Mouse (Mus musculus): ENCODE data around the gene Nbea. TPM values are rescaled to one million over a fixed set of nuclear protein-coding genes. Genes with fewer than 3 reads are reported as not detected.

Nbea gene
- polyA plus RNA-seq, 1 experiment from 2014 or later: 8.9 TPM

DNA sequence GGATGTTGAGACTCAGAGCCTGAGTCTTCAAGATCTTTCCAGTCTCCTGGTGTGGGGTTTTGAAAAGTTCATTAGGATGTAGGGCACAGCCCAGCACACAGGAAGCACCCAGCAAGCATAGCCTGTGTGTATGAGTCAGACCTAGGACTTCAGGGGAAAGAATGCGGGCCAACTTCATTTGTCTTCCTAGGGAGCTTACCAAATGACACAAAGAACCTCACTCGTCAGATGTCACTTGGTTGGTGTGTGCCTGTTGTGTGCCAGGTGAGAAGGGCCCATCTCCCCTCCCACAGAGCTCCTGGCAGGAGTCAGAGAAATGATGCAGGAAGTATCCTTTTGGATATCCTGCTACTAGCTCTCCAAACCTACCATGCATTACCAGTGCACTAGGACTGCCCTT, 593.2 kb downstream of the Nbea start:
- no peaks in the 10 kb centered on the region for H3K27me3 ChIP-seq (replicated peaks)
- no peaks in the 10 kb centered on the region for H3K36me3 ChIP-seq
- no peaks in the 10 kb centered on the region for H3K9me3 ChIP-seq
- no peak overlapping the region for H3K4me2 ChIP-seq
- H3K9ac ChIP-seq: no peak overlapping the region
- H3K4me3 ChIP-seq (replicated peaks): no peak overlapping the region
- WGBS: 54% methylated on average over 2 of the region's 2 CpGs
- peaks cover 6% of the 10 kb centered on the region for H3K4me1 ChIP-seq
- no peak for ATAC-seq (ENCODE audit: insufficient read depth, low FRiP score, low read depth)
- no peak overlapping the region; the same call in 1 of the 2 replicates for H3K27ac ChIP-seq

DNA sequence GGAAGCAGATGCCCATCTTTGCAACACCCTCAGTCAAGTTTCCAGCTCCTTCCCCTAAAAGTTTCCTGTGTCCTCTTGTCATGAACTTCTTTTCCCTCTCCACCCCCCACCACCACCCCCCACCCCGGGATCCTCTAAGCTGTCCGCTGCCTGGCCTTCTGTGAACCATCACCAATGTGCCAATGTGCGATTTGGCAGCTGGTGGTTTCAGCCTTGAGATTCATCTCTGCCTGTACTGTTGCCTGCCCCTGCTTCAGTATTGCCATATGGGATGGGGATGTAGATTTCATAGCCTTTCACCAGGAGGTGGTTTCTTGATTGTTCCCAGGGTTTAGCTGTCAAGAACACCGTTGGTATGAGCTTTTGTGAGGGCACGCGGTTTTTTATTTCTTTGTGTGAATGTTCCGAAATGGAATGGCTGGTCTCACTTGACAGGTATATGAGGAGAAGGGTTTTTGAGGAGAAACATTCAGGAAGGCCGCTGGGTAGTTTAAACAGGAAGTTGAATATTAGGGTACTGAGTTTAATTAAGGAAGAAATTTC, 594.0 kb downstream of the Nbea start:
- Histone ChIP-seq H3K36me3 (no peaks in the 10 kb centered on the region), H3K4me2 (no peak overlapping the region), H3K9ac (no peak overlapping the region), H3K9me3 (no peaks in the 10 kb centered on the region), H3K4me3 (replicated peaks) (no peak overlapping the region), H3K27ac (no peak overlapping the region), H3K4me1 (peaks cover 6% of the 10 kb centered on the region), H3K27me3 (replicated peaks) (no peaks in the 10 kb centered on the region)
- ATAC-seq (ENCODE audit: insufficient read depth, low FRiP score, low read depth): no peak
- 57% methylated on average over 8 of the region's 8 CpGs for WGBS

DNA sequence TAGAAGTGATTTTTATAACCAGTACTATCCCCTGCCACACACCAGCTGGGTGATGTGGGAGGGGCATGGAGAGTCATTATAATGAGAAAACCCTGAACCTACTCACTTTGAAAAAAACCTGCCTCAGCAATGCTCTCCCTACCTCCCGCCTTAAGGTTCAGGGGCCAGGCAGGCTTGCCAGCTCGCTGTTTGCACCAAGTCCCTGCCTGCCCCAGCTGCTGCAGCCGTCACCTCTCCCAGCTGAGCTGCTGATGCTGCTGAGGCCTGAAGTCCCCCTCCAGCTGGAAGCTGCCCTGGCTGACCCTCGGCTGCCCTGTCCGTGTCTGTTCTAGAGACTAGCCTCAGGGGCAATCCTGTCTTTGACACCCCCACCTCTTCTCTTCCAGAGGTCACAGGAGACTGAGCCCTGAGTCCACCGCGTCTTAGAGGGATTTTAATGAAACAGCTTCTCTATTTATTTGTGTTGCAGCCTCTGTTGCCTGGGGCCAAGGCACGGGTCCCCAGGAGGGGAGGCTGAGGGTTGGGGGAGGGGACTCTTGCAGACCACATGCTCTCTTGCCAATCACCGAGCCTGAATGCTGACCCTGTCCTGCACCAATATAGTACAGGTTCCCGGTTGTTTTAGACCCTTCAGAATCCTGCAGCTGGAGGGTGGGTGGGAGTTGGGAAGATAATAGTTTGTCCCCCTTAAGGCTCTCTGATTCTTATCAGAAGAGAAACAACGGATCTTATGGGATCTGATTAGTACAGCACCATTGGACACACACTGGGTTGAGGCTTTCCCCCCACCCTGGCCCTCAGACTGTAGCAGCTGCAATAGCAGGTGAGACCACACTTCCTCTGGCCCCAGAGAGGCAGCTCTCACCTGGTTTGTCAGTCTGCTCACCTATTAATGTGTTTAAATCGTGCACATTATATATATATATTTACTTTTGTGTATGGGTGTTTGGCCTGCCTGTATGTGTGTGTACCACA, 595.2 kb downstream of the Nbea start:
- no peaks in the 10 kb centered on the region for H3K27me3 ChIP-seq (replicated peaks)
- H3K4me1 ChIP-seq: peaks cover 6% of the 10 kb centered on the region
- no peak overlapping the region for H3K9ac ChIP-seq
- peak; percentile 31; the same call in 1 of the 2 replicates for ATAC-seq (ENCODE audit: insufficient read depth, low FRiP score, low read depth)
- H3K27ac ChIP-seq: no peak overlapping the region
- H3K9me3 ChIP-seq: no peaks in the 10 kb centered on the region
- no peak overlapping the region for H3K4me3 ChIP-seq (replicated peaks)
- H3K36me3 ChIP-seq: no peaks in the 10 kb centered on the region
- WGBS: 22% methylated on average over 12 of the region's 12 CpGs
- H3K4me2 ChIP-seq: no peak overlapping the region

DNA sequence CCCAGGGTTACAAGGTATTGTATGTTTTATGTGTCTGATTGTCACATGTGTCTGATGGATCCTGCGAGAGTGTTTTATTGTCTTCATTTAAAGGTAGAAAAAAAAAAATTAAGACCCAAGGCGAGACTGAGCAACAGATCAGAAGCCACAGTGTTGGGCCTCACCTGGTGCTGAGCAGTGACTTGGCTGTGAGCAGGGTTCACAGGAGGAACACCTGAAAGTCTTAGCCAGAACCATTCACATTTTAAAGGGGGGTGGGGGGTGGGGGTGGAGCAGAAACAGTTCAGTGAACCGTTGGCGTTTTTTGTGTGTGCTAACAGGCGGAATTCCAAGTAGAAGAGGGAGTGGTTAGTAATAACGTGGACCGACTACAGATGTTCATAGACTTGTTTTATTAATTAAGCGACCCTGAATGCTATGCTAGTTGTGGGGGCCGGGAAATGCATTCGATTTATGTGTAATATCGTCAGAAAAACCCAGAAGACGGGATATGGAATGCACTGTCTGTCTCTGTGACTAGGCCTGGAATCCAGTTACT, 596.0 kb downstream of the Nbea start:
- no peak overlapping the region for H3K4me2 ChIP-seq
- no peak overlapping the region for H3K27ac ChIP-seq
- H3K4me3 ChIP-seq (replicated peaks): no peak overlapping the region
- no peaks in the 10 kb centered on the region for H3K9me3 ChIP-seq
- no peaks in the 10 kb centered on the region for H3K36me3 ChIP-seq
- H3K27me3 ChIP-seq (replicated peaks): no peaks in the 10 kb centered on the region
- no peak for ATAC-seq (ENCODE audit: insufficient read depth, low FRiP score, low read depth)
- no peak overlapping the region for H3K9ac ChIP-seq
- WGBS: 39% methylated on average over 12 of the region's 12 CpGs
- H3K4me1 ChIP-seq: peaks cover 6% of the 10 kb centered on the region

Measured in stomach, embryonic 15.5 days (tissue).